ENCODE assay signal across 18 mouse cellular contexts in the genomic region with DNA sequence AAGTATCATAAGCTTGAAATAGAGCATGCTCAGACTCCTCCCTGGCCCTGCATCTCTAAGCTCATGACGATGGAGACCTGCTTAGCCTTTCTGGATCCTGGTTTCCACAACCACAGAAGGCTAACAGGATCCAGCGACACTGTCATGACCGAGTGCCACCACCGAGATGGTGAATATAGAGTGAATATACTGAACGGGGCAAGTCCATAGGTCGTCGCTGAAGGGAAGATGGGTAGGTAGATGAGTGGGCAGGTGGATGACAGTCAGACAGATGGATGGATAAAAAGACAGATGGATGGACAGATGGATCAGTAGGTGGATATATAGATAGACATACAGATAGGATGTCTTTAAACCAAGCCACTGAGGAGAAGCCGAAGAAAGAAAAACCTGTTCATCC. TPM values are rescaled to one million over a fixed set of nuclear protein-coding genes. Genes with fewer than 3 reads are reported as not detected.
"Had no signal": no experiment of that assay in that cellular context is flagged by ENCODE, and none has a peak within 500 bp of the region (broad histone marks: within the 10 kb centered on the region; RNA-seq: fewer than 3 reads in every experiment).

No protein-coding gene starts in this region.

- DNase-seq: kidney, adult 18-20 months; kidney, postnatal 25 days; layer of hippocampus, postnatal 36 days; liver; lung, adult 18-20 months; lung, postnatal 10 days; lung, postnatal 36 days; thymus, postnatal 25 days had no signal

RNA-seq across cellular contexts. Expression of a gene that starts 19.9 kb away (rescaled TPM):
- polyA plus RNA-seq: kidney, embryonic 14.5 days; limb, embryonic 10.5 days; limb, embryonic 13.5 days; liver, embryonic 12.5 days; liver, embryonic 15.5 days; midbrain, embryonic 10.5 days; myocyte; neural tube, embryonic 13.5 days; stomach, embryonic 14.5 days; stomach, postnatal 0 days had no signal
